Mouse (Mus musculus) kidney, postnatal 0 days (tissue): ENCODE measurements around the gene Slc13a2. TPM values are rescaled to one million over a fixed set of nuclear protein-coding genes. Genes with fewer than 3 reads are reported as not detected.
A peak's percentile ranks its signal among the peaks of the same experiment; 100 is the strongest.

ENCODE experiments used
- ATAC-seq: fragments of 200-750 bp; cut with Nextera tagmentation; replicated peaks from 2 replicates; pipeline ENCODE4 v1.8.0; 2017; ENCODE audit warnings: low read depth, moderate number of reproducible peaks, moderate TSS enrichment, moderate library complexity; ENCODE audit not compliant: low FRiP score
- DNase-seq: peaks from one replicate; pipeline ENCODE4 v3.0.0-alpha.2; 2016; ENCODE audit warnings: low spot score
- H3K27ac ChIP-seq: fragments of 300-500 bp; sonication (generic); 2 replicates; pipeline ENCODE4 v1.5.1; 2014; ENCODE audit warnings: mild to moderate bottlenecking
- H3K27me3 ChIP-seq: fragments of 300-500 bp; sonication (generic); 2 replicates; pipeline ENCODE4 v1.6.1; 2014; ENCODE audit warnings: low read length, mixed read lengths; ENCODE audit not compliant: insufficient read depth
- H3K36me3 ChIP-seq: fragments of 300-500 bp; sonication (generic); 2 replicates; pipeline ENCODE4 v1.6.1; 2014; ENCODE audit warnings: low read length, mixed read lengths; ENCODE audit not compliant: insufficient read depth
- H3K4me1 ChIP-seq: fragments of 300-500 bp; sonication (generic); replicated peaks from 2 replicates; pipeline ENCODE4 v1.6.1; 2014; ENCODE audit warnings: antibody characterized with exemption, low read length, mixed read lengths; ENCODE audit not compliant: insufficient read depth
- H3K4me2 ChIP-seq: fragments of 300-500 bp; sonication (generic); 2 replicates; pipeline ENCODE4 v1.6.1; 2014; ENCODE audit warnings: mild to moderate bottlenecking, low read length, moderate library complexity, mixed read lengths
- H3K4me3 ChIP-seq: fragments of 300-500 bp; sonication (generic); replicated peaks from 2 replicates; pipeline ENCODE4 v1.5.1; 2014; ENCODE audit warnings: low read depth, low read length
- H3K9ac ChIP-seq: fragments of 300-500 bp; sonication (generic); 2 replicates; pipeline ENCODE4 v1.6.1; 2014; ENCODE audit warnings: low read depth, low read length
- H3K9me3 ChIP-seq: fragments of 300-500 bp; sonication (generic); replicated peaks from 2 replicates; pipeline ENCODE4 v1.6.1; 2016; ENCODE audit warnings: low read length, inconsistent platforms, mixed read lengths
- CTCF ChIP-seq: IDR thresholded peaks from 2 replicates; pipeline ENCODE4 v1.5.1; 2016; ENCODE audit warnings: antibody characterized with exemption, low read depth, mild to moderate bottlenecking, moderate library complexity
- WGBS: fragments of 180-500 bp; shearing (Covaris S2); extraction: QIAGEN DNeasy Blood & Tissue Kit; methylation state at CpG from one replicate; pipeline ENCODE4 v1.1.7; 2014; 5-methylcytosine and 5-hydroxymethylcytosine counted together
- polyA plus RNA-seq: library from polyadenylated mRNA; unstranded; fragments of >200 nt; fragmentation: Nextera tagmentation; extraction: Ambion mirVana; gene quantifications from 2 replicates; pipeline ENCODE4 v1.2.1, GENCODE M21; 2015

Gene Slc13a2
- polyA plus RNA-seq, 1 experiment from 2014 or later, result 6.6 TPM

GRCm38 (mm10) chr11:78367456-78368225, 54.4 kb downstream of the Slc13a2 start:
- Histone ChIP-seq H3K9ac (no peak overlapping the region), H3K36me3 (no peaks in the 10 kb centered on the region), H3K27me3 (no peaks in the 10 kb centered on the region), H3K4me2 (no peak overlapping the region), H3K4me3 (no peak overlapping the region), H3K4me1 (0 out of 2 replicates have a peak, but pooled peaks cover 12% of the 10 kb centered on the region), H3K9me3 (no peaks in the 10 kb centered on the region), H3K27ac (no peak overlapping the region)
- TF ChIP-seq CTCF, result no peak
- 74% methylated on average over 14 of the region's 15 CpGs for WGBS
- no peak for ATAC-seq
- DNase-seq, result no peak

DNA sequence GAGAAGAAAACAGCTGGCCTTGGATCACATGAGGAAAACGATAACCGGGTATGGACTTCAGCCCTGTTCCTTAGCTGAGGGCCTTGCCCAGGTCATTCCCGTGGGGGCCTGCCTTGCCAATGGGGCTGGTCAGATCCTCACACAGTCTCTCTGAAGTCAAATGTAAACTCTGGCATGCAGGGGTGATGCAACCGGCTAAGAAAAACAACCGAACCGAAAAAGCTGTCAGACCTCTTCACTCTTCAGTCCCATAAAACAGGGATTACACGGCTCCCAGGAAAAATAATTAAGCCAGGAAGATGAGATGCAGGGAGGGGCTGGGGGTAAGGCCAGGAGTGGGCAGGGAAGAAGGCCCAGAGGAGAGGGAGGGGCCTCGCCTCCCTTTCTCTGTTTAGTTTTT, 57.9 kb downstream of the Slc13a2 start:
- ATAC-seq (peak; percentile 37; the same call in 1 of the 2 replicates), DNase-seq (peak; percentile 77)
- Histone ChIP-seq H3K27ac (peak overlapping the region; percentile 70; the same call in 1 of the 2 replicates), H3K4me3 (no peak overlapping the region), H3K27me3 (no peaks in the 10 kb centered on the region), H3K9ac (no peak overlapping the region), H3K36me3 (no peaks in the 10 kb centered on the region), H3K9me3 (no peaks in the 10 kb centered on the region), H3K4me2 (no peak overlapping the region), H3K4me1 (0 out of 2 replicates have a peak, but pooled peaks cover 12% of the 10 kb centered on the region)
- TF ChIP-seq CTCF, result no peak
- 8% methylated on average over 8 of the region's 8 CpGs for WGBS

DNA sequence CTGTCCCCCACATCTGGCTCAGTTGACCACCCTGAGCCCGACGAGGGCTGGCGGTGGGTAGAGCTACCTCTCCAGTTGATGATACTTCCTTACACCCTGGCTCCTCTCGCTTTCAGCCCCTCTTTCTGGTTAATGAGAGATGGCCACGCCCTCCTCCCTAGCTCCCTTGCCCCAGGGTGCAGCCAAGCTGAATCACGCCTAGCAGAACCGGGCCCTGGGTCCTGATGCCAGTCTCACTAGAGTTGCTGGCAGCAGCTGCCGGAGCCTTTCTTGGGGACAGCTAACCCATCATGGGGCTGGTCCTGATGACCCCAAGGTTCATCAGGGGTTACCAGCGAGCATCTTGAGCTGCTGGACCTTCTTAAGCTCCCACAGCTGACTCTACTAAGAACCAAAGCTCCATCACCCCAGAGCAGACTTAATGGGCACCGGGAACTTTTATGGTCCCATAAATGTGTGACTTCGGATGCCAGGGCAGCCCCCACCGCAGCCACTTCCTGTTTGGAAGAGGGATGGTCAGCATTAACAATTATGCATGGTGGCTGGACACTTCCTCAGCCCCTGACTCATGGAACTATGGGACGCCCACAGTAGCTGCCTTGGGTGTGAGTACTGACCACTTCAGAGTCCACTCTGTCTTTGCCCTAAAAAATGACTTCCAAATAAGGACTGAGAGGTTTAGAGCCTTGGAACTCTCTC, 58.6 kb downstream of the Slc13a2 start:
- no peak for DNase-seq
- no peak overlapping the region for H3K4me2 ChIP-seq
- H3K9me3 ChIP-seq, result no peaks in the 10 kb centered on the region
- H3K27ac ChIP-seq, result peak overlapping the region; percentile 70; the same call in 1 of the 2 replicates
- 0 out of 2 replicates have a peak, but pooled peaks cover 12% of the 10 kb centered on the region for H3K4me1 ChIP-seq
- H3K36me3 ChIP-seq, result no peaks in the 10 kb centered on the region
- H3K9ac ChIP-seq, result no peak overlapping the region
- no peaks in the 10 kb centered on the region for H3K27me3 ChIP-seq
- peak; percentile 19; the same call in 1 of the 2 replicates for ATAC-seq
- no peak for TF ChIP-seq CTCF
- H3K4me3 ChIP-seq, result no peak overlapping the region
- 44% methylated on average over 13 of the region's 13 CpGs for WGBS

DNA sequence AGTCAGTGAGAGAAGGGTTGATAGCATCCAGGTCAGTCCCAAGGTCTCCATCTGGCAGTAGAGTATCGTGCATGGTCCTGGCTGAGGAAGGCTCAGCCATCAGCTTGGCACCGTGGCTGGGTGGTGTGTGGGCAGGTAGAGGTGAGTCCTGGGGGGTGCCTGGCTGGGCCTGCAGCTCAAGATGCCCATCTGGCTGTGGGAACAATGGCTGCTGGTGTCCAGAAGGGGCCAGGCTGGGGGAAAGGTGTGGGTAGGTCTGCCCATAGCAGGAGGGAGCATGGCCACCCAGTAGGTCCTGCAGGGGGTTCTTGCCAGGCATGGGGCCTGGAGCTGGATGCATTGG, 61.3 kb downstream of the Slc13a2 start:
- no peak overlapping the region for H3K9ac ChIP-seq
- no peaks in the 10 kb centered on the region for H3K9me3 ChIP-seq
- no peak for DNase-seq
- H3K4me1 ChIP-seq, result 0 out of 2 replicates have a peak, but pooled peaks cover 12% of the 10 kb centered on the region
- no peak; the same call in 1 of the 2 replicates for TF ChIP-seq CTCF
- H3K27ac ChIP-seq, result no peak overlapping the region
- H3K4me3 ChIP-seq, result no peak overlapping the region
- no peak for ATAC-seq
- no peaks in the 10 kb centered on the region for H3K27me3 ChIP-seq
- no peaks in the 10 kb centered on the region for H3K36me3 ChIP-seq
- 47% methylated on average over 2 of the region's 2 CpGs for WGBS
- no peak overlapping the region for H3K4me2 ChIP-seq

DNA sequence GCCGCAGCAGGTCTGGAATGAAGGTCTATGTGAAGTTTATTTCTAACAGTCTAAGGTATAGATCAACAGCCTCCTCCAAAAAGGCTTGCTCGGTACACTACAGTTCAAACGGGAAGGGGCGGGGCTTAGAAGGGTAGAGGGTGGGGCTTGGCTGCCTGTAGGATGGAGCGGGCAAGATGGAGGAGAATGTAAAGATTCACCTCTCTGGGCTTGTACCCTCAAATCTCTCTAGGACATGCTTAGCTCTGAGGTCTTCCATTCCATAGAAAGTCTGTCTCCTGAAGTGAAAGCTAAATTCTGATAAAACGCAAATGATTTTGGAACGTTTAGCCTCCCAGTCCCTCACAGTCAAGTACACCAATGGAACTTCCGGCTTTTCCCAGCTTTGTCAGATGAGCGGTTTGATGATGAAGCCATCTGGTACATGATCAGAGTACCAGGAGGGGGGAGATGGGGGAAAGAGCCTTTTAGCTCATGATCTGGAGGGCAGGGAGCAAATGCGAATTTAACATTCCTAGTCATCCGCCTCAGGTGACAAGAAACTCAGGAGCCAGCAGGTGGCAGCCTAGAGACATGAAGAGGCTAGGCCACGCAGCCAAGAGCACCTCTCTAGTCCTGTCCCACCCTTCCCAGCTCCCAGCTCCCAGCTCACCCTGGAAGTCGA, 61.8 kb downstream of the Slc13a2 start:
- no peaks in the 10 kb centered on the region for H3K36me3 ChIP-seq
- peak; percentile 87 for TF ChIP-seq CTCF
- ATAC-seq, result peak; percentile 57; the same call in 1 of the 2 replicates
- WGBS, result 13% methylated on average over 13 of the region's 13 CpGs
- no peaks in the 10 kb centered on the region for H3K9me3 ChIP-seq
- peak; percentile 89 for DNase-seq
- H3K27me3 ChIP-seq, result no peaks in the 10 kb centered on the region
- H3K27ac ChIP-seq, result no peak overlapping the region
- 0 out of 2 replicates have a peak, but pooled peaks cover 12% of the 10 kb centered on the region for H3K4me1 ChIP-seq
- H3K9ac ChIP-seq, result no peak overlapping the region
- peak overlapping the region; percentile 29 for H3K4me3 ChIP-seq
- H3K4me2 ChIP-seq, result peak overlapping the region; percentile 60
